Mouse (Mus musculus): ENCODE measurements at regions not wholly inside any gene's neighbourhood (a gene's known extent, or its start where the extent isn't known, plus 50 kb on each side); places are given as distances from the start of the nearest gene placed in this dataset.

DNA sequence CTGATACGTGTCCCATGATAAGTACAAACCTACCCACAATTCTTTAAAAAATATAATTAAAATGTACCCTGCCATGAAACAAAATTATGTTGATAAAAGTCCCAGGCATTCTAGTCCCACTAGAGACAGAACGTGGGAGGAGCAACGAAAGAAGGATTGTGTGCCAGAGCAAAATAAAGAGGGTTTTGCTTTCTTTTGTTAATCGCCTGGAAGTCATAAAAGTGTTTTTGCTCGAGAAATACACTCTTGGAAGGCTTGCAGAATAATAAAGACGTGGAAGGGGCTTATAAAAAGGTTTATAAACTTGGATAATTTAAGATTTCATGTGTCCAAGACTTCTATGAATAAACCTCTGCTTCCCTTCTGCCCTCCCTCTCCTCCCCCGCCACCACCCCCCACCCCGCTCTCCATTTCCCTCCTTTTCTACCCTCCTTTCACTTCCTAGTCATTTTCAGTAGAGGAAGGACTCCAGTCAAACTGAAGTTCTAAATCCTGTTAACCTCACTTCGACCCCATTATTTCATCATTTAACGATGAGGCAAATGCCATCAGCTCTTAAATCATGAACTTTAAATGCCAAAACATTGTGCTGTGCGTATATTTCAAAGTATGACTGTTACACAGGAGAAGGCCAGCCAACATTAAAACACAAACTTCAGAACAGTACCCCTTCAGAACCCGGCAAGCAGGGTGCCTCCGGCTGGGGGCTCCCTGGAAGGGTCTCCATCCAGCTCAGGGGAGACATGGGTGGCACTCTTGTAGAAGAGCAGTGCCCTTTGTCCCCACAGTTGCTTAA, 54.8 kb upstream of the Cep85l start:
- TF ChIP-seq EP300 (IDR thresholded peaks at IDR 0.05; ENCODE audit: low read depth) (no peak), CTCF (IDR thresholded peaks at IDR 0.05; ENCODE audit: low read depth) (no peak)
